Mouse (Mus musculus) spleen, adult 2 months (tissue): ENCODE results near the gene Acvr1c.

ENCODE experiments used
- CTCF ChIP-seq: fragments of 200-500 bp; IDR thresholded peaks from 2 replicates; pipeline ENCODE4 v1.5.1; 2011; ENCODE audit warnings: mild to moderate bottlenecking, inconsistent platforms; ENCODE audit not compliant: insufficient read depth, insufficient read length, insufficient replicate concordance; ENCODE audit errors: extremely low read depth
- POLR2A ChIP-seq: fragments of 200-500 bp; IDR thresholded peaks from 2 replicates; pipeline ENCODE4 v1.6.1; 2011; ENCODE audit warnings: low read depth, low read length, inconsistent platforms

- TF ChIP-seq POLR2A (no peak), CTCF (no peak)
Observed at GRCm38 (mm10) chr2:58309695-58310094, 48.0 kb downstream of the Acvr1c start.
